Mouse (Mus musculus) limb, embryonic 11.5 days (tissue): Measurements from ENCODE around the gene N4bp3. TPM values are rescaled to one million over a fixed set of nuclear protein-coding genes. Genes with fewer than 3 reads are reported as not detected.

Experiments
- ATAC-seq: fragments of 200-750 bp; cut with Nextera tagmentation; 2 replicates; pipeline ENCODE4 v1.8.0; 2017; ENCODE audit warnings: low read depth; ENCODE audit not compliant: insufficient number of reproducible peaks, low FRiP score, low TSS enrichment
- DNase-seq: peaks from one replicate; pipeline ENCODE4 v3.0.0-alpha.2; 2015; ENCODE audit warnings: low spot score
- H3K27ac ChIP-seq: fragments of 300-500 bp; sonication (generic); replicated peaks from 2 replicates; pipeline ENCODE4 v1.5.1; 2014; ENCODE audit warnings: low read depth, mild to moderate bottlenecking, low read length
- H3K27me3 ChIP-seq: fragments of 300-500 bp; sonication (generic); 2 replicates; pipeline ENCODE4 v1.6.1; 2014; ENCODE audit warnings: mild to moderate bottlenecking, low read length, mixed read lengths; ENCODE audit not compliant: control insufficient read depth, insufficient read depth
- H3K36me3 ChIP-seq: fragments of 300-500 bp; sonication (generic); 2 replicates; pipeline ENCODE4 v1.6.1; 2014; ENCODE audit warnings: mild to moderate bottlenecking, low read length, moderate library complexity, mixed read lengths; ENCODE audit not compliant: control insufficient read depth, insufficient read depth
- H3K4me1 ChIP-seq: fragments of 300-500 bp; sonication (generic); 2 replicates; pipeline ENCODE4 v1.6.1; 2014; ENCODE audit warnings: low read length, mixed read lengths; ENCODE audit not compliant: control insufficient read depth, insufficient read depth
- H3K4me2 ChIP-seq: fragments of 300-500 bp; sonication (generic); 2 replicates; pipeline ENCODE4 v1.6.1; 2014; ENCODE audit warnings: low read depth, mild to moderate bottlenecking, moderate library complexity; ENCODE audit not compliant: severe bottlenecking
- H3K4me3 ChIP-seq: fragments of 300-500 bp; sonication (generic); 2 replicates; pipeline ENCODE4 v1.5.1; 2014; ENCODE audit warnings: low read depth, low read length
- H3K9ac ChIP-seq: fragments of 300-500 bp; sonication (generic); 2 replicates; pipeline ENCODE4 v1.6.1; 2014; ENCODE audit warnings: mild to moderate bottlenecking, low read length
- H3K9me3 ChIP-seq: fragments of 300-500 bp; sonication (generic); 2 replicates; pipeline ENCODE4 v1.6.1; 2016; ENCODE audit warnings: low read length; ENCODE audit not compliant: control insufficient read depth
- WGBS: fragments of 180-500 bp; shearing (Covaris S2); extraction: QIAGEN DNeasy Blood & Tissue Kit; methylation state at CpG from one replicate; pipeline ENCODE4 v1.1.7; 2014; 5-methylcytosine and 5-hydroxymethylcytosine counted together
- polyA plus RNA-seq: library from polyadenylated mRNA; unstranded; fragments of >200 nt; fragmentation: Nextera tagmentation; extraction: Ambion mirVana; gene quantifications from 2 replicates; pipeline ENCODE4 v1.2.1, GENCODE M21; 2014

N4bp3 gene
- polyA plus RNA-seq, 1 experiment from 2014 or later: 14.3 TPM

GRCm38 (mm10) chr11:51632130-51632753 is 18.4 kb downstream of the N4bp3 start:
- Histone ChIP-seq H3K4me1 (0 out of 2 replicates have a peak, but pooled peaks cover 3% of the 10 kb centered on the region), H3K36me3 (no peaks in the 10 kb centered on the region; the same call in 1 of the 2 replicates), H3K4me3 (no peak overlapping the region), H3K9me3 (no peaks in the 10 kb centered on the region), H3K27me3 (no peaks in the 10 kb centered on the region), H3K4me2 (no peak overlapping the region), H3K9ac (no peak overlapping the region), H3K27ac (no peak overlapping the region)
- DNase-seq (no peak), ATAC-seq (no peak)
- 87% methylated on average over 6 of the region's 6 CpGs for WGBS

- Histone ChIP-seq H3K4me2 (no peak overlapping the region), H3K36me3 (peaks cover 3% of the 10 kb centered on the region; the same call in 1 of the 2 replicates), H3K27ac (no peak overlapping the region), H3K9me3 (no peaks in the 10 kb centered on the region), H3K4me3 (no peak overlapping the region), H3K27me3 (no peaks in the 10 kb centered on the region), H3K9ac (no peak overlapping the region), H3K4me1 (no peaks in the 10 kb centered on the region)
- ATAC-seq: no peak
- no peak for DNase-seq
- WGBS: 86% methylated on average over 15 of the region's 15 CpGs
Measured at GRCm38 (mm10) chr11:51629651-51630314, 20.9 kb downstream of the N4bp3 start.

- Histone ChIP-seq H3K27ac (no peak overlapping the region), H3K36me3 (peaks cover 12% of the 10 kb centered on the region; the same call in 1 of the 2 replicates), H3K4me3 (no peak overlapping the region), H3K9me3 (no peaks in the 10 kb centered on the region), H3K4me2 (no peak overlapping the region), H3K4me1 (no peaks in the 10 kb centered on the region), H3K27me3 (no peaks in the 10 kb centered on the region), H3K9ac (no peak overlapping the region)
- DNase-seq: no peak
- ATAC-seq: no peak
- WGBS: 84% methylated on average over 8 of the region's 8 CpGs
Measured at GRCm38 (mm10) chr11:51627907-51628306, 22.7 kb downstream of the N4bp3 start.

DNA sequence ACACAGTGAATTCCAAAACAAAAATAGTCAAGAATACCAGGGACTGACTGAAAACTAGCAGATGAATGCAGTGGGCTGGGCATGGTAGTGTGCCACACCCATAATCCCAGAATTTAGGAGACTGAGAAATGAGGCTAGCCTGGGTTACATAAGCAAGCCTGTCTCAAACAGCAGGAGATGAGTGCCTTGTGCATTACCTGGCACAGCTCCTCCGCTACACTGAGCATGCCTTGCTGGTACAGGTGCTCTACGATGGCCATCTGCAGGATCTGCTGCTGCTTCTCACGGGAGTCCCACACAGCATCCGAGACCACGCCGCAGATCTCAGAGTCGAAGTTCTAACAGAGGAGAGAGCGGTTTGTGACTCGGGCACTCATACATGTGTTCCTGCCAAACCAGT is 23.2 kb downstream of the N4bp3 start:
- ATAC-seq (no peak), DNase-seq (no peak)
- H3K4me2 ChIP-seq: no peak overlapping the region
- H3K27me3 ChIP-seq: no peaks in the 10 kb centered on the region
- no peaks in the 10 kb centered on the region for H3K9me3 ChIP-seq
- 91% methylated on average over 9 of the region's 9 CpGs for WGBS
- H3K4me1 ChIP-seq: no peaks in the 10 kb centered on the region
- H3K9ac ChIP-seq: no peak overlapping the region
- no peak overlapping the region for H3K4me3 ChIP-seq
- no peak overlapping the region for H3K27ac ChIP-seq
- H3K36me3 ChIP-seq: peaks cover 16% of the 10 kb centered on the region; the same call in 1 of the 2 replicates

DNA sequence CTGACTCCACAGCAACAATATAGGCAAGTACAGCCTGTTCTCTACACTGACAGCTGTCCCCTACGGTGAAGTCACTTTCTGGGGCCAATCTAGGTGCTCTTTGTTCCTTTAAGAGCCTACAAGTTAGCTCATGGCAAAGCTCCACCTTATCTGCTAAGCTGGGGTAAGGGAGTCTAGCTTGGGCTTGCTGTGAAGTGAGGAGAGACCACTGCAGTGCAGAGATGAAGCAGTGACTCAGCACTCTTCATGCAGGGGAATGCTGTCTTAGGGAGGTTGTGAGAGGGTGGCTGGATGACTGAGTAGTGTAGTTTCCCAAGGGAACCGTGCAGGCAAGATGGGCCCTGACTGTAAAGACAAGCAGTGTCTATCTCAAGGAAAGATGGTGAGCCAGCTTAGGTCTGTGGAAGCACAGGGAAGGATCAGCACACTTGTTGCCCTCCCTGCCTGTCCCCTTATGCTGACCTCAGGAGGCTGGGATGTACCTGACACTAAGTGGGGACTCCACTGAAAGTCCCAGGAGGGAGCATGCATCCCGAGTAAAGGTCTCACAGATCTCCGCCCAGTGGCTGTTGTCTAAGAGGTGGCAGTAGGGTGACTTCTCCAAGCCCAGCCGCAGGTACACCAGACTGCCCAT is 25.3 kb downstream of the N4bp3 start:
- Histone ChIP-seq H3K27ac (no peak overlapping the region), H3K4me1 (peaks cover 4% of the 10 kb centered on the region; the same call in 1 of the 2 replicates), H3K9me3 (no peaks in the 10 kb centered on the region), H3K36me3 (peaks cover 19% of the 10 kb centered on the region; the same call in 1 of the 2 replicates), H3K4me3 (no peak overlapping the region), H3K9ac (no peak overlapping the region), H3K4me2 (no peak overlapping the region), H3K27me3 (no peaks in the 10 kb centered on the region)
- ATAC-seq: no peak
- WGBS: 86% methylated on average over 5 of the region's 5 CpGs
- DNase-seq: no peak

DNA sequence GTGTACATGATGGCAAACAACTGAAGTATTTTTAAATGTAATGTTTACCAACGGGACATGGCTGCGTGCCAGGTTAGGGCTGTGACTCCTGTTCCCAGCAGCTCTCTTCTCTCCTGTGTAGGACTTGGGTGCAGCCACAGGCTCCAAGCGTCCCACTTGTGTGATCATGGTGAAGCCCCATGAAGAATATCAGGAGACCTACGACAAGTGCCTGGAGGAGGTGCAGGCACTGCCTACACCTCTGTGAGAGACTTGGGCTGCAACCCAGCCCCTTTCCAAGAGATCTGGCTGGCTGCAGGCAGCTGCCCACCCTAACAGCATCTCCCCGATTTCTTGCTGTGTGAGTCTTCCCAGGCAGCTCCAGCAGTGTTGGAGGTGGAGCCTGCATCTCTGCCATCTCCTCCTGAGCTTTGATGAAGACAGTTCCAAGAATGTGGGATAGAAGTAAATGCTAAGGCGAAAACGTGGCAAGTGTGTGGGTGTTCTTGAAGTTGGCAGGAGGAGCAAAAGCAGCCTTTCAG is 27.6 kb downstream of the N4bp3 start:
- 94% methylated on average over 7 of the region's 7 CpGs for WGBS
- ATAC-seq (no peak), DNase-seq (no peak)
- Histone ChIP-seq H3K27me3 (no peaks in the 10 kb centered on the region), H3K36me3 (peaks cover 19% of the 10 kb centered on the region; the same call in 1 of the 2 replicates), H3K4me2 (no peak overlapping the region), H3K4me1 (peaks cover 4% of the 10 kb centered on the region; the same call in 1 of the 2 replicates), H3K9me3 (no peaks in the 10 kb centered on the region), H3K9ac (no peak overlapping the region), H3K27ac (no peak overlapping the region), H3K4me3 (no peak overlapping the region)

DNA sequence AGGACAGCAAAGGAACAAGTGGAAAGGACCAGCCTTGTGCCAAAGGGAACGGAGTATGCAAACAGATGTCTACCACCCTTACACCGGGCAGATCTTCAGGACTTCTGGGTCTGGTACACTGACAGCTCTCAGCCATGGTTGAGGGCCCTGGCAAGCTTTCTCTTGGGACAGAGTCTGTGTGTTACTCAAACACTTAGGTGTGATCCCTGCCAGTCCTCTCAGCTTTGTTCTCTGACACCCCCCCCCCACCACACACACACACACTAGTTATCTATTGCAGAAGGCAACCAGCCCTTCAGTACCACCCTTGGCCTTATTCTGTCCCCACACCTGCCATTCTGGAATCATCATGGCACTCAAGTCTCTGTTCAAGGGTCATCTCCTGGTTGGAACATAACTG is 28.9 kb downstream of the N4bp3 start:
- Histone ChIP-seq H3K4me2 (no peak overlapping the region), H3K4me1 (peaks cover 4% of the 10 kb centered on the region; the same call in 1 of the 2 replicates), H3K4me3 (no peak overlapping the region), H3K36me3 (peaks cover 19% of the 10 kb centered on the region; the same call in 1 of the 2 replicates), H3K9me3 (no peaks in the 10 kb centered on the region), H3K9ac (no peak overlapping the region), H3K27ac (no peak overlapping the region), H3K27me3 (no peaks in the 10 kb centered on the region)
- DNase-seq (no peak), ATAC-seq (no peak)
- 97% methylated on average over 2 of the region's 2 CpGs for WGBS

DNA sequence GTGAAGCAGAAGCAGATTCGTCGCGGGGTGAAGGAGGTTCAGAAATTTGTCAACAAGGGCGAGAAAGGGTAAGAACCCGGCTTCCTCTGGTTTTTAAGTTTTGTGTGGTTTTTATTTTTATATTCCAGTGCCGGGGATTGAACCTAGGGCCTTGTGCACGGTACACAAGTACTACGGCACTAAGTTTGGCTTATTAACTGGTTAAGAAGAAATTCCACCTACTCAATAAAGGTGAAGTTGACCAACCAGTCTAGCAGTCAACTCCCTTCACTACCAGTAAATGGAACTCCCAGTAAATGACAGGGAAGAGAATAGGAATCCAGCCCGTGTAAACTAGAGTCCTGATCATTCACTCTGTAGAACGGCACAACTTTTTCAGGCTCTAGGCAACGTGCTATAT is 30.6 kb downstream of the N4bp3 start:
- Histone ChIP-seq H3K4me2 (peak overlapping the region; percentile 76), H3K9ac (peak overlapping the region; percentile 77), H3K4me1 (peaks cover 4% of the 10 kb centered on the region; the same call in 1 of the 2 replicates), H3K36me3 (peaks cover 18% of the 10 kb centered on the region; the same call in 1 of the 2 replicates), H3K27me3 (no peaks in the 10 kb centered on the region), H3K9me3 (no peaks in the 10 kb centered on the region), H3K4me3 (peak overlapping the region; percentile 81), H3K27ac (no peak overlapping the region)
- DNase-seq (no peak), ATAC-seq (no peak)
- 3% methylated on average over 11 of the region's 11 CpGs for WGBS
